Mouse (Mus musculus) midbrain, embryonic 16.5 days (tissue): Measurements from ENCODE around the gene Creg2. TPM values are rescaled to one million over a fixed set of nuclear protein-coding genes. Genes with fewer than 3 reads are reported as not detected.

Experiments
- ATAC-seq: fragments of 200-750 bp; cut with Nextera tagmentation; 2 replicates; pipeline ENCODE4 v1.8.0; 2017; ENCODE audit warnings: moderate TSS enrichment
- H3K27ac ChIP-seq: fragments of 300-500 bp; sonication (generic); 2 replicates; pipeline ENCODE4 v1.5.1; 2014; ENCODE audit warnings: mild to moderate bottlenecking, low read length, mixed read lengths
- H3K27me3 ChIP-seq: fragments of 300-500 bp; sonication (generic); 2 replicates; pipeline ENCODE4 v1.6.1; 2014; ENCODE audit warnings: low read depth, low read length, mixed read lengths; ENCODE audit not compliant: control insufficient read depth, insufficient read depth
- H3K36me3 ChIP-seq: fragments of 300-500 bp; sonication (generic); 2 replicates; pipeline ENCODE4 v1.6.1; 2014; ENCODE audit warnings: mild to moderate bottlenecking, low read length, moderate library complexity, mixed read lengths; ENCODE audit not compliant: control insufficient read depth, insufficient read depth
- H3K4me1 ChIP-seq: fragments of 300-500 bp; sonication (generic); 2 replicates; pipeline ENCODE4 v1.6.1; 2014; ENCODE audit warnings: mild to moderate bottlenecking, low read length, mixed read lengths; ENCODE audit not compliant: control insufficient read depth, insufficient read depth
- H3K4me2 ChIP-seq: fragments of 300-500 bp; sonication (generic); 2 replicates; pipeline ENCODE4 v1.6.1; 2014; ENCODE audit warnings: mild to moderate bottlenecking, low read length, mixed read lengths
- H3K4me3 ChIP-seq: fragments of 300-500 bp; sonication (generic); 2 replicates; pipeline ENCODE4 v1.5.1; 2014; ENCODE audit warnings: low read depth, mild to moderate bottlenecking, low read length, moderate library complexity, mixed read lengths
- H3K9ac ChIP-seq: fragments of 300-500 bp; sonication (generic); 2 replicates; pipeline ENCODE4 v1.6.1; 2014; ENCODE audit warnings: low read depth, low read length, mixed read lengths
- H3K9me3 ChIP-seq: fragments of 300-500 bp; sonication (generic); replicated peaks from 2 replicates; pipeline ENCODE4 v1.6.1; 2014; ENCODE audit warnings: mild to moderate bottlenecking, low read length, mixed read lengths; ENCODE audit not compliant: control insufficient read depth, poor library complexity, severe bottlenecking
- WGBS: fragments of 180-500 bp; shearing (Covaris S2); extraction: QIAGEN DNeasy Blood & Tissue Kit; methylation state at CpG from one replicate; pipeline ENCODE4 v1.1.7; 2014; 5-methylcytosine and 5-hydroxymethylcytosine counted together
- polyA plus RNA-seq: library from polyadenylated mRNA; unstranded; fragments of >200 nt; fragmentation: Nextera tagmentation; extraction: Ambion mirVana; gene quantifications from 2 replicates; pipeline ENCODE4 v1.2.1, GENCODE M21; 2015

Gene Creg2
- 8.4 and 9.2 TPM in 2 replicates for polyA plus RNA-seq

- Histone ChIP-seq H3K9me3 (no peaks in the 10 kb centered on the region), H3K4me3 (peak within 1 kb of the TSS; percentile 78), H3K36me3 (no peaks in the 10 kb centered on the region), H3K27ac (peak within 1 kb of the TSS; percentile 82), H3K9ac (peak within 1 kb of the TSS; percentile 81), H3K4me1 (peaks cover 11% of the 10 kb centered on the region), H3K27me3 (no peaks in the 10 kb centered on the region; the same call in 1 of the 2 replicates), H3K4me2 (peak within 1 kb of the TSS; percentile 97)
- ATAC-seq, result peak; percentile 34
- 39% methylated on average over 9 of the region's 9 CpGs for WGBS
Measured at GRCm38 (mm10) chr1:39651241-39651548, at the start of gene Creg2. Creg2 (minus strand) TSS chr1:39651474.

GRCm38 (mm10) chr1:39700599-39701273 lies 49.5 kb upstream of the Creg2 start:
- H3K27me3 ChIP-seq, result no peaks in the 10 kb centered on the region
- no peak overlapping the region for H3K4me3 ChIP-seq
- H3K27ac ChIP-seq, result no peak overlapping the region
- H3K9ac ChIP-seq, result peak overlapping the region; percentile 28; the same call in 1 of the 2 replicates
- WGBS, result 14% methylated on average over 7 of the region's 7 CpGs
- no peak overlapping the region for H3K4me2 ChIP-seq
- peak; percentile 54 for ATAC-seq
- H3K4me1 ChIP-seq, result peaks cover 15% of the 10 kb centered on the region
- no peaks in the 10 kb centered on the region for H3K9me3 ChIP-seq
- no peaks in the 10 kb centered on the region for H3K36me3 ChIP-seq

- ATAC-seq, result no peak
- H3K4me3 ChIP-seq, result no peak overlapping the region
- 37% methylated on average over 6 of the region's 6 CpGs for WGBS
- H3K4me1 ChIP-seq, result peaks cover 15% of the 10 kb centered on the region
- no peak overlapping the region for H3K9ac ChIP-seq
- no peaks in the 10 kb centered on the region for H3K27me3 ChIP-seq
- H3K27ac ChIP-seq, result no peak overlapping the region
- H3K4me2 ChIP-seq, result no peak overlapping the region
- H3K36me3 ChIP-seq, result no peaks in the 10 kb centered on the region
- no peaks in the 10 kb centered on the region for H3K9me3 ChIP-seq
Measured at GRCm38 (mm10) chr1:39698456-39698855, 47.2 kb upstream of the Creg2 start.

- H3K9ac ChIP-seq, result no peak overlapping the region
- WGBS, result 30% methylated on average over 4 of the region's 4 CpGs
- H3K4me1 ChIP-seq, result no peaks in the 10 kb centered on the region
- H3K27ac ChIP-seq, result no peak overlapping the region
- no peaks in the 10 kb centered on the region for H3K36me3 ChIP-seq
- 0 out of 2 replicates have a peak, but pooled peaks have one; percentile 23 for ATAC-seq
- no peaks in the 10 kb centered on the region for H3K9me3 ChIP-seq
- H3K4me3 ChIP-seq, result no peak overlapping the region
- no peaks in the 10 kb centered on the region for H3K27me3 ChIP-seq
- no peak overlapping the region for H3K4me2 ChIP-seq
Measured at GRCm38 (mm10) chr1:39695198-39695597, 43.9 kb upstream of the Creg2 start.

- Histone ChIP-seq H3K4me2 (no peak overlapping the region), H3K9me3 (no peaks in the 10 kb centered on the region), H3K36me3 (no peaks in the 10 kb centered on the region), H3K9ac (no peak overlapping the region), H3K27ac (no peak overlapping the region), H3K4me1 (no peaks in the 10 kb centered on the region), H3K27me3 (no peaks in the 10 kb centered on the region), H3K4me3 (no peak overlapping the region)
- no peak for ATAC-seq
- 34% methylated on average over 7 of the region's 7 CpGs for WGBS
Measured at GRCm38 (mm10) chr1:39694756-39695155, 43.5 kb upstream of the Creg2 start.

GRCm38 (mm10) chr1:39691974-39692373 lies 40.7 kb upstream of the Creg2 start:
- 88% methylated on average over 3 of the region's 3 CpGs for WGBS
- no peaks in the 10 kb centered on the region for H3K9me3 ChIP-seq

GRCm38 (mm10) chr1:39691061-39691460 lies 39.8 kb upstream of the Creg2 start:
- 48% methylated on average over 4 of the region's 4 CpGs for WGBS

More at GRCm38 (mm10) chr1:39691974-39692373, 40.7 kb upstream of the Creg2 start:
- H3K27me3 ChIP-seq, result no peaks in the 10 kb centered on the region
- no peak overlapping the region for H3K27ac ChIP-seq
- no peak overlapping the region for H3K4me3 ChIP-seq
- no peak overlapping the region for H3K4me2 ChIP-seq
- no peaks in the 10 kb centered on the region for H3K36me3 ChIP-seq
- no peak overlapping the region for H3K9ac ChIP-seq
- H3K4me1 ChIP-seq, result no peaks in the 10 kb centered on the region
- no peak for ATAC-seq

GRCm38 (mm10) chr1:39688573-39688972 lies 37.3 kb upstream of the Creg2 start:
- 82% methylated on average over 6 of the region's 6 CpGs for WGBS
- Histone ChIP-seq H3K4me1 (0 out of 2 replicates have a peak, but pooled peaks cover 3% of the 10 kb centered on the region), H3K4me2 (no peak overlapping the region), H3K27me3 (no peaks in the 10 kb centered on the region), H3K9ac (no peak overlapping the region), H3K27ac (no peak overlapping the region), H3K36me3 (no peaks in the 10 kb centered on the region), H3K4me3 (no peak overlapping the region), H3K9me3 (no peaks in the 10 kb centered on the region)
- ATAC-seq, result no peak

More at GRCm38 (mm10) chr1:39691061-39691460, 39.8 kb upstream of the Creg2 start:
- Histone ChIP-seq H3K4me2 (no peak overlapping the region), H3K9me3 (no peaks in the 10 kb centered on the region), H3K4me3 (no peak overlapping the region), H3K27ac (no peak overlapping the region), H3K36me3 (no peaks in the 10 kb centered on the region), H3K27me3 (no peaks in the 10 kb centered on the region), H3K9ac (no peak overlapping the region), H3K4me1 (0 out of 2 replicates have a peak, but pooled peaks cover 2% of the 10 kb centered on the region)
- no peak for ATAC-seq

- Histone ChIP-seq H3K9ac (no peak overlapping the region), H3K4me3 (no peak overlapping the region), H3K9me3 (no peaks in the 10 kb centered on the region), H3K4me2 (no peak overlapping the region), H3K27ac (no peak overlapping the region), H3K4me1 (0 out of 2 replicates have a peak, but pooled peaks cover 3% of the 10 kb centered on the region), H3K27me3 (no peaks in the 10 kb centered on the region), H3K36me3 (no peaks in the 10 kb centered on the region)
- no peak for ATAC-seq
- 80% methylated on average over 9 of the region's 9 CpGs for WGBS
Measured at GRCm38 (mm10) chr1:39687279-39687678, 36.0 kb upstream of the Creg2 start.
